Mouse (Mus musculus): ENCODE measurements around the gene Map4. TPM values are rescaled to one million over a fixed set of nuclear protein-coding genes. Genes with fewer than 3 reads are reported as not detected.

Gene Map4
- polyA plus RNA-seq, 1 experiment from 2014 or later = 60.8 TPM

- H3K4me2 ChIP-seq (ENCODE audit: low read length) = no peak overlapping the region
- 84% methylated on average over 1 of the region's 1 CpGs for WGBS
- no peak for ATAC-seq (replicated peaks; ENCODE audit: low FRiP score, low TSS enrichment, low read depth)
Measured at GRCm38 (mm10) chr9:110001946-110002345, 70.7 kb downstream of the Map4 start.

GRCm38 (mm10) chr9:110002413-110002812, 71.2 kb downstream of the Map4 start:
- WGBS = 88% methylated on average over 3 of the region's 3 CpGs
- ATAC-seq (replicated peaks; ENCODE audit: low FRiP score, low TSS enrichment, low read depth) = no peak
- H3K9me3 ChIP-seq (ENCODE audit: control insufficient read depth, low read length) = no peaks in the 10 kb centered on the region

More at GRCm38 (mm10) chr9:110001946-110002345, 70.7 kb downstream of the Map4 start:
- 0 out of 2 replicates have a peak, but pooled peaks cover 4% of the 10 kb centered on the region for H3K36me3 ChIP-seq (ENCODE audit: control insufficient read depth, insufficient read depth, low read length)
- no peak overlapping the region for H3K9ac ChIP-seq (ENCODE audit: low read length)
- no peaks in the 10 kb centered on the region for H3K9me3 ChIP-seq (ENCODE audit: control insufficient read depth, low read length)
- H3K27me3 ChIP-seq (replicated peaks; ENCODE audit: control insufficient read depth, insufficient read depth, low read length) = no peaks in the 10 kb centered on the region
- no peak overlapping the region for H3K4me3 ChIP-seq (ENCODE audit: low read depth, low read length)
- no peak overlapping the region for H3K27ac ChIP-seq (ENCODE audit: low read depth)
- DNase-seq (ENCODE audit: low spot score) = no peak
- no peaks in the 10 kb centered on the region for H3K4me1 ChIP-seq (replicated peaks; ENCODE audit: control insufficient read depth, insufficient read depth, low read length)

GRCm38 (mm10) chr9:110019224-110019623, 88.0 kb downstream of the Map4 start:
- H3K4me2 ChIP-seq (ENCODE audit: low read length) = no peak overlapping the region
- DNase-seq (ENCODE audit: low spot score) = no peak
- WGBS = 28% methylated on average over 7 of the region's 7 CpGs

More at GRCm38 (mm10) chr9:110002413-110002812, 71.2 kb downstream of the Map4 start:
- H3K4me1 ChIP-seq (replicated peaks; ENCODE audit: control insufficient read depth, insufficient read depth, low read length) = no peaks in the 10 kb centered on the region
- DNase-seq (ENCODE audit: low spot score) = no peak
- H3K36me3 ChIP-seq (ENCODE audit: control insufficient read depth, insufficient read depth, low read length) = 0 out of 2 replicates have a peak, but pooled peaks cover 4% of the 10 kb centered on the region
- H3K9ac ChIP-seq (ENCODE audit: low read length) = no peak overlapping the region
- no peak overlapping the region for H3K4me2 ChIP-seq (ENCODE audit: low read length)
- H3K4me3 ChIP-seq (ENCODE audit: low read depth, low read length) = no peak overlapping the region
- H3K27me3 ChIP-seq (replicated peaks; ENCODE audit: control insufficient read depth, insufficient read depth, low read length) = no peaks in the 10 kb centered on the region
- H3K27ac ChIP-seq (ENCODE audit: low read depth) = no peak overlapping the region

DNA sequence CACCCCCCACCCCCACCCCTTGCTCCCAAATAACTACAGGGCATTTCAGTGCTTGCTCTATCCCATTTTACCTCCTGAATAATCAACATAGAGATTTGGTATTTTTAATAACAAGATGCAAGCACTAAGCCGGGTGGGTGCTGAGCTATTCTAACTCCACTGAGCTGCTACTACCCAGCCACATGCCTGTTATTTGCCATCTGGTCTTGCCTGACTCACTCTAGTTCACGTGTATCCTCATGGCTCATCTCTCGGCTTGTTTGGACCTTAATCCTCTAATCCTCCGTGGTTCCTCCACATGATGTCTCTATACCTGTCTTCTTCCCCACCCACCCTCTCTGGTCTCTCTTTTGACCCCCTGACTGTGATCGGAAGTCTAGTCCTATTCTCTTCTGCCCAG, 89.1 kb downstream of the Map4 start:
- no peak overlapping the region for H3K4me3 ChIP-seq (ENCODE audit: low read depth, low read length)

More at GRCm38 (mm10) chr9:110019224-110019623, 88.0 kb downstream of the Map4 start:
- Histone ChIP-seq H3K9ac (ENCODE audit: low read length) (no peak overlapping the region), H3K27me3 (replicated peaks; ENCODE audit: control insufficient read depth, insufficient read depth, low read length) (no peaks in the 10 kb centered on the region), H3K27ac (ENCODE audit: low read depth) (no peak overlapping the region), H3K4me3 (ENCODE audit: low read depth, low read length) (no peak overlapping the region), H3K9me3 (ENCODE audit: control insufficient read depth, low read length) (no peaks in the 10 kb centered on the region), H3K4me1 (replicated peaks; ENCODE audit: control insufficient read depth, insufficient read depth, low read length) (no peaks in the 10 kb centered on the region), H3K36me3 (ENCODE audit: control insufficient read depth, insufficient read depth, low read length) (no peaks in the 10 kb centered on the region)
- no peak for ATAC-seq (replicated peaks; ENCODE audit: low FRiP score, low TSS enrichment, low read depth)

DNA sequence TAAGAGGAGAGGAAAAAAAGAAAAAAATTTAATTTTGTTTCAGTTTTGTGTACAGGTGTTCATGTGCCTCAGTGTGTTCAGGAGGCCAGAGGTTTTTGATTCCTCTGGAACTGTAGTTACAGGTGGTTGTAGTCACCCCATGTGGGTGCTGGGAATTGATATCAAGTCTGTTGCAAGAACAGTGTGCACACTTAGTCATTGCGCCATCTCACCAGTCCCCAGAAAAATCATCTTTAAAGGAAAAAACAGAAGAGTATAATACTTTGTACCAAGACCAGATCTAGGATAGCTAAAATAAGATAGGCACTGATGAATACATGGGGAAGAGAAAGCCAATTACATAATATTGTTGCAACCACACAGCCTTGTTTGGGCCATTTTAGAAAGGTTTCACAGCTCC, 90.2 kb downstream of the Map4 start:
- H3K4me1 ChIP-seq (replicated peaks; ENCODE audit: control insufficient read depth, insufficient read depth, low read length) = no peaks in the 10 kb centered on the region
- no peak overlapping the region for H3K27ac ChIP-seq (ENCODE audit: low read depth)
- no peaks in the 10 kb centered on the region for H3K27me3 ChIP-seq (replicated peaks; ENCODE audit: control insufficient read depth, insufficient read depth, low read length)
- no peaks in the 10 kb centered on the region for H3K36me3 ChIP-seq (ENCODE audit: control insufficient read depth, insufficient read depth, low read length)
- no peak for ATAC-seq (replicated peaks; ENCODE audit: low FRiP score, low TSS enrichment, low read depth)
- no peaks in the 10 kb centered on the region for H3K9me3 ChIP-seq (ENCODE audit: control insufficient read depth, low read length)
- no peak for DNase-seq (ENCODE audit: low spot score)
- no peak overlapping the region for H3K9ac ChIP-seq (ENCODE audit: low read length)
- 93% methylated on average over 1 of the region's 1 CpGs for WGBS
- no peak overlapping the region for H3K4me2 ChIP-seq (ENCODE audit: low read length)
- no peak overlapping the region for H3K4me3 ChIP-seq (ENCODE audit: low read depth, low read length)

More for the DNA sequence above, 89.1 kb downstream of the Map4 start:
- Histone ChIP-seq H3K36me3 (ENCODE audit: control insufficient read depth, insufficient read depth, low read length) (no peaks in the 10 kb centered on the region), H3K27ac (ENCODE audit: low read depth) (no peak overlapping the region), H3K4me1 (replicated peaks; ENCODE audit: control insufficient read depth, insufficient read depth, low read length) (no peaks in the 10 kb centered on the region), H3K9me3 (ENCODE audit: control insufficient read depth, low read length) (no peaks in the 10 kb centered on the region), H3K27me3 (replicated peaks; ENCODE audit: control insufficient read depth, insufficient read depth, low read length) (no peaks in the 10 kb centered on the region), H3K4me2 (ENCODE audit: low read length) (no peak overlapping the region), H3K9ac (ENCODE audit: low read length) (no peak overlapping the region)
- no peak for DNase-seq (ENCODE audit: low spot score)
- WGBS = 82% methylated on average over 5 of the region's 5 CpGs
- ATAC-seq (replicated peaks; ENCODE audit: low FRiP score, low TSS enrichment, low read depth) = no peak

- no peaks in the 10 kb centered on the region for H3K9me3 ChIP-seq (ENCODE audit: control insufficient read depth, low read length)
- no peaks in the 10 kb centered on the region for H3K4me1 ChIP-seq (replicated peaks; ENCODE audit: control insufficient read depth, insufficient read depth, low read length)
- H3K27ac ChIP-seq (ENCODE audit: low read depth) = no peak overlapping the region
- H3K36me3 ChIP-seq (ENCODE audit: control insufficient read depth, insufficient read depth, low read length) = no peaks in the 10 kb centered on the region
- no peak overlapping the region for H3K9ac ChIP-seq (ENCODE audit: low read length)
- H3K27me3 ChIP-seq (replicated peaks; ENCODE audit: control insufficient read depth, insufficient read depth, low read length) = no peaks in the 10 kb centered on the region
- H3K4me2 ChIP-seq (ENCODE audit: low read length) = no peak overlapping the region
- H3K4me3 ChIP-seq (ENCODE audit: low read depth, low read length) = no peak overlapping the region
- no peak for ATAC-seq (replicated peaks; ENCODE audit: low FRiP score, low TSS enrichment, low read depth)
- WGBS = 87% methylated on average over 2 of the region's 2 CpGs
- no peak for DNase-seq (ENCODE audit: low spot score)
Measured at GRCm38 (mm10) chr9:110022151-110022550, 90.9 kb downstream of the Map4 start.

- no peak for ATAC-seq (replicated peaks; ENCODE audit: low FRiP score, low TSS enrichment, low read depth)
- Histone ChIP-seq H3K36me3 (ENCODE audit: control insufficient read depth, insufficient read depth, low read length) (peaks cover 56% of the 10 kb centered on the region), H3K9ac (ENCODE audit: low read length) (no peak overlapping the region), H3K4me2 (ENCODE audit: low read length) (no peak overlapping the region), H3K4me1 (replicated peaks; ENCODE audit: control insufficient read depth, insufficient read depth, low read length) (no peaks in the 10 kb centered on the region), H3K9me3 (ENCODE audit: control insufficient read depth, low read length) (no peaks in the 10 kb centered on the region), H3K4me3 (ENCODE audit: low read depth, low read length) (no peak overlapping the region), H3K27ac (ENCODE audit: low read depth) (no peak overlapping the region), H3K27me3 (replicated peaks; ENCODE audit: control insufficient read depth, insufficient read depth, low read length) (no peaks in the 10 kb centered on the region)
- no peak for DNase-seq (ENCODE audit: low spot score)
- 89% methylated on average over 4 of the region's 4 CpGs for WGBS
Measured at GRCm38 (mm10) chr9:110035091-110035490, 103.8 kb downstream of the Map4 start.

DNA sequence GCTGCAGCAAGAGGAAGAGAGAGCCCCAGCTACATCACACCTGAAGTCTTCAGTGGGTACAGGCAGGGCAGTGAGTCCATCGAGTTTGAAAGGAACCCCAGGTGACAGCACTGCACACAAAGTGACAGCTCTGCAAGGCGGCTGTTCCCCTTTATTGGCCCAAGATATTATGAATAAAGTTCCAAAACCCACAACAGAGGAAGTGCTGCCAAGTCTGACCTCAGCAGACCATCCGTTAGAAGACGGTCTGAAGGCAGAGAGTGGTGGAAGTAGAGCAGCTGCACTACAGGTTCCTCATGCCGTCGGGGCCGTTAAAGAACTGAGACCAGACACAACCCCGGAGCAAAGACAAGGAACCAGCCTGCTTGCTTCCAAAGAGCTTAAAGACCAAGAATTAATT, 106.6 kb downstream of the Map4 start:
- Histone ChIP-seq H3K4me2 (ENCODE audit: low read length) (no peak overlapping the region), H3K27ac (ENCODE audit: low read depth) (no peak overlapping the region), H3K4me1 (replicated peaks; ENCODE audit: control insufficient read depth, insufficient read depth, low read length) (no peaks in the 10 kb centered on the region), H3K9me3 (ENCODE audit: control insufficient read depth, low read length) (no peaks in the 10 kb centered on the region), H3K4me3 (ENCODE audit: low read depth, low read length) (no peak overlapping the region), H3K36me3 (ENCODE audit: control insufficient read depth, insufficient read depth, low read length) (peaks cover 57% of the 10 kb centered on the region), H3K27me3 (replicated peaks; ENCODE audit: control insufficient read depth, insufficient read depth, low read length) (no peaks in the 10 kb centered on the region), H3K9ac (ENCODE audit: low read length) (no peak overlapping the region)
- ATAC-seq (replicated peaks; ENCODE audit: low FRiP score, low TSS enrichment, low read depth) (no peak), DNase-seq (ENCODE audit: low spot score) (no peak)
- WGBS = 81% methylated on average over 8 of the region's 8 CpGs

DNA sequence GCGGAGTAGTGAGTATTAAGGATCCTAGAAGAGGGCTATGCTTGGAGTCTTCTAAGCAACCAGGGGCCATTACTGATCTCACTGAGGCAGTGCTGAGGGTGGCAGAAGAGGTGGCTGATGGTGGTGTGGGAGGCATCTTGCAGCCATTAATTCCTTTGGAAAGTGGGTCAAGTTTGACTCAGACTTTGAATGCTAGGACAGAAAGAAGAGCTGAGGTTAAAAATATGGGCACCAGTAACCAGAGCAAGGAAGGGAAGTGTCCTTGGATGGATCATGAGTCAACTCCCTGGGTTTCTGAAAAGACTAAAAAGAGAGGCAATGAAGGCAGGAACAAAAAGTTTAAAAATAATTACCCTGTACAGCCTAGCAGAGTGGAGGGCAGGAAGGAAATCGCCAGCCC, 107.2 kb downstream of the Map4 start:
- Histone ChIP-seq H3K4me1 (replicated peaks; ENCODE audit: control insufficient read depth, insufficient read depth, low read length) (no peaks in the 10 kb centered on the region), H3K27me3 (replicated peaks; ENCODE audit: control insufficient read depth, insufficient read depth, low read length) (no peaks in the 10 kb centered on the region), H3K4me2 (ENCODE audit: low read length) (no peak overlapping the region), H3K36me3 (ENCODE audit: control insufficient read depth, insufficient read depth, low read length) (peaks cover 57% of the 10 kb centered on the region), H3K9ac (ENCODE audit: low read length) (no peak overlapping the region), H3K9me3 (ENCODE audit: control insufficient read depth, low read length) (no peaks in the 10 kb centered on the region), H3K27ac (ENCODE audit: low read depth) (no peak overlapping the region), H3K4me3 (ENCODE audit: low read depth, low read length) (no peak overlapping the region)
- DNase-seq (ENCODE audit: low spot score) = no peak
- 94% methylated on average over 2 of the region's 2 CpGs for WGBS
- no peak for ATAC-seq (replicated peaks; ENCODE audit: low FRiP score, low TSS enrichment, low read depth)

Measured in intestine, embryonic 14.5 days (tissue).